In genomic region chr9:56159456-56159855, GRCm38 (mm10) we compare ENCODE assay signal across 8 mouse cellular contexts. TPM values are rescaled to one million over a fixed set of nuclear protein-coding genes. Genes with fewer than 3 reads are reported as not detected.
DNase-seq lines count a peak whose midpoint lies in the region; ATAC-seq and TF ChIP-seq lines count a peak whose summit lies in the region.
"Had no signal": no experiment of that assay in that cellular context is flagged by ENCODE, and none has a peak within 500 bp of the region (broad histone marks: within the 10 kb centered on the region; RNA-seq: fewer than 3 reads in every experiment).

No protein-coding gene starts in this region.

- H3K9ac ChIP-seq in forebrain, embryonic 11.5 days (ENCODE audit: low read length), result peak overlapping the region; percentile 98
- H3K9ac ChIP-seq in limb, embryonic 12.5 days (replicated peaks), result peak overlapping the region; percentile 98; the same call in 1 of the 2 replicates

- no peak for TF ChIP-seq CTCF in left cerebral cortex, adult 2 months (IDR thresholded peaks at IDR 0.05)
- TF ChIP-seq CTCF in small intestine, adult 2 months (IDR thresholded peaks at IDR 0.05; ENCODE audit: extremely low read depth, insufficient read length, insufficient replicate concordance, low read depth, low read length), result no peak

- H3K4me1 ChIP-seq in forebrain, embryonic 11.5 days (replicated peaks; ENCODE audit: control insufficient read depth, insufficient read depth, low read length), result peaks cover 3% of the 10 kb centered on the region
- H3K4me1 ChIP-seq in limb, embryonic 12.5 days (replicated peaks), result peaks cover 27% of the 10 kb centered on the region
- H3K4me1 ChIP-seq in small intestine, adult 2 months (ENCODE audit: control insufficient read depth, insufficient read depth, insufficient read length, low read length), result peaks cover 7% of the 10 kb centered on the region

- TF ChIP-seq POLR2A in small intestine, adult 2 months (IDR thresholded peaks at IDR 0.05; ENCODE audit: low read depth, low read length), result no peak

- no peak for ATAC-seq in forebrain, embryonic 11.5 days (replicated peaks; ENCODE audit: low FRiP score)
- no peak for ATAC-seq in limb, embryonic 12.5 days (ENCODE audit: insufficient number of reproducible peaks, insufficient read depth, low FRiP score, low TSS enrichment, low read depth)

- no peaks in the 10 kb centered on the region for H3K27me3 ChIP-seq in forebrain, embryonic 11.5 days (ENCODE audit: control insufficient read depth, insufficient read depth, low read length)
- no peaks in the 10 kb centered on the region for H3K27me3 ChIP-seq in limb, embryonic 12.5 days
- no peaks in the 10 kb centered on the region for H3K27me3 ChIP-seq in small intestine, adult 2 months (ENCODE audit: control insufficient read depth, insufficient read depth, low read length)
- H3K27me3 ChIP-seq: Patski had no signal

- no peaks in the 10 kb centered on the region for H3K9me3 ChIP-seq in forebrain, embryonic 11.5 days (ENCODE audit: control insufficient read depth, low read length)
- no peaks in the 10 kb centered on the region for H3K9me3 ChIP-seq in limb, embryonic 12.5 days

- intact Hi-C loops in left cerebral cortex, adult 2 months (cut with DNase I), result no loop called here
- intact Hi-C loops in left cerebral cortex, postnatal 36 days (cut with DNase I), result no loop called here

- no peak overlapping the region for H3K27ac ChIP-seq in left cerebral cortex, adult 2 months
- H3K27ac ChIP-seq in forebrain, embryonic 11.5 days (ENCODE audit: low read depth, low read length), result no peak overlapping the region
- H3K27ac ChIP-seq in limb, embryonic 12.5 days, result no peak overlapping the region
- H3K27ac ChIP-seq in small intestine, adult 2 months (ENCODE audit: insufficient read depth, low read depth, low read length), result peak overlapping the region; percentile 98

- H3K36me3 ChIP-seq in forebrain, embryonic 11.5 days (ENCODE audit: control insufficient read depth, insufficient read depth, low read length), result no peaks in the 10 kb centered on the region
- H3K36me3 ChIP-seq in limb, embryonic 12.5 days, result no peaks in the 10 kb centered on the region
- no peaks in the 10 kb centered on the region for H3K36me3 ChIP-seq in small intestine, adult 2 months (ENCODE audit: control insufficient read depth, insufficient read depth, low read length)

- H3K4me2 ChIP-seq in forebrain, embryonic 11.5 days (ENCODE audit: low read depth, low read length, severe bottlenecking), result peak overlapping the region; percentile 75
- peak overlapping the region; percentile 62 for H3K4me2 ChIP-seq in limb, embryonic 12.5 days

- H3K4me3 ChIP-seq in left cerebral cortex, adult 2 months, result peak overlapping the region; percentile 76
- peak overlapping the region; percentile 97 for H3K4me3 ChIP-seq in forebrain, embryonic 11.5 days (ENCODE audit: low read depth, low read length)
- peak overlapping the region; percentile 98 for H3K4me3 ChIP-seq in limb, embryonic 12.5 days (replicated peaks)
- H3K4me3 ChIP-seq in small intestine, adult 2 months (ENCODE audit: low read depth, low read length), result no peak overlapping the region

- DNase-seq in left cerebral cortex, adult 2 months (ENCODE audit: extremely low spot score in 1 of 2, low spot score in 2 of 2), result no peak
- no peak for DNase-seq in left cerebral cortex, postnatal 36 days (ENCODE audit: low spot score in 2 of 2)
- DNase-seq in forebrain, embryonic 11.5 days (ENCODE audit: low spot score), result no peak
- DNase-seq in urinary bladder, postnatal 25 days (ENCODE audit: low spot score), result no peak
- no peak for DNase-seq in adrenal gland, adult 2 months

- WGBS in forebrain, embryonic 11.5 days, result 7% methylated on average over 2 of the region's 2 CpGs
- WGBS in limb, embryonic 12.5 days, result 5% methylated on average over 2 of the region's 2 CpGs
- WGBS in small intestine, adult 2 months, result 10% methylated on average over 2 of the region's 2 CpGs

RNA-seq across cellular contexts. Expression of gene Tspan3, which starts 5.8 kb away (rescaled TPM):
- total RNA-seq in left cerebral cortex, adult 2 months (2021), result 100 to 1,000 TPM; 337 to 351 TPM
- 100 to 1,000 TPM; 345 to 387 TPM for total RNA-seq in left cerebral cortex, postnatal 36 days (2021)
- polyA plus RNA-seq in forebrain, embryonic 11.5 days (2014; fragmentation: Nextera tagmentation; extraction: Ambion mirVana), result 519 and 560 TPM in 2 replicates
- 424 and 455 TPM in 2 replicates for polyA plus RNA-seq in limb, embryonic 12.5 days (2016; fragmentation: Nextera tagmentation; extraction: Ambion mirVana)
- 213 and 397 TPM in 2 replicates for polyA plus RNA-seq in small intestine, adult 2 months (2012; rRNA removed)
- total RNA-seq in adrenal gland, adult 2 months (2021), result 100 to 1,000 TPM in 1 of 2 experiments, 10 to 100 TPM in 1; 80.4 to 133 TPM
- polyA plus RNA-seq in adrenal gland, adult 2 months (2012; rRNA removed), result 158 and 160 TPM in 2 replicates
